Comparison of ENCODE assay signal across 9 mouse cellular contexts in genomic region chr13:64315483-64316050, GRCm38 (mm10). TPM values are rescaled to one million over a fixed set of nuclear protein-coding genes. Genes with fewer than 3 reads are reported as not detected.
DNase-seq lines count a peak whose midpoint lies in the region; TF ChIP-seq lines count a peak whose summit lies in the region.
"Had no signal": no experiment of that assay in that cellular context is flagged by ENCODE, and none has a peak within 500 bp of the region (broad histone marks: within the 10 kb centered on the region; RNA-seq: fewer than 3 reads in every experiment).

No protein-coding gene starts in this region.

- H3K4me3 ChIP-seq in left cerebral cortex, adult 2 months: no peak overlapping the region
- H3K4me3 ChIP-seq: hindbrain, embryonic 15.5 days had no signal

- H3K27ac ChIP-seq in left cerebral cortex, adult 2 months: no peak overlapping the region
- H3K27ac ChIP-seq: hindbrain, embryonic 15.5 days had no signal

- no peaks in the 10 kb centered on the region for H3K27me3 ChIP-seq in splenic B cell, adult 2 months (ENCODE audit: control insufficient read depth, insufficient read depth, low read length, poor library complexity, severe bottlenecking)
- H3K27me3 ChIP-seq: hindbrain, embryonic 15.5 days had no signal

- peak; percentile 83 for DNase-seq in cerebellum, adult 9-10 months
- no peak for DNase-seq in cerebellum, adult 11-12 months
- DNase-seq in left cerebral cortex, adult 2 months (ENCODE audit: extremely low spot score in 1 of 2, low spot score in 2 of 2): no peak
- DNase-seq in left cerebral cortex, postnatal 4 days: no peak
- peak; percentile 59 for DNase-seq in MEL-GATA-1-ER (ENCODE audit: extremely low read depth, low read depth)
- peak; percentile 76 for DNase-seq in forelimb bud, embryonic 11.5 days (ENCODE audit: low read depth, low spot score)
- DNase-seq in splenic B cell, adult 2 months (ENCODE audit: low read depth, low spot score): peak; percentile 73
- DNase-seq in urinary bladder, adult 18-20 months (ENCODE audit: low spot score in 2 of 2): no peak

- no peaks in the 10 kb centered on the region for H3K36me3 ChIP-seq in splenic B cell, adult 2 months (ENCODE audit: control insufficient read depth, insufficient read depth, low read length, poor library complexity, severe bottlenecking)
- H3K36me3 ChIP-seq: hindbrain, embryonic 15.5 days had no signal

- peak; percentile 82 for TF ChIP-seq CTCF in left cerebral cortex, adult 2 months (IDR thresholded peaks at IDR 0.05)

- intact Hi-C loops in left cerebral cortex, adult 2 months (cut with DNase I): loop anchor here (1.0 to 10.0 kb wide), 6 partner anchors 55 to 959 kb away; partner anchors contain the start of genes Cdk20, Cntnap3, Ctsl and Zfp369
- intact Hi-C loops in left cerebral cortex, postnatal 4 days (cut with DNase I): loop anchor here (2.0 kb wide), 1 partner anchor 123 kb away; no protein-coding TSS in a partner anchor

RNA-seq across cellular contexts. Expression of gene Aaed1, which starts 3.1 kb away (rescaled TPM):
- 10 to 100 TPM; 19.0 to 20.8 TPM for total RNA-seq in left cerebral cortex, adult 2 months (2021)
- total RNA-seq in left cerebral cortex, postnatal 4 days (2021): 1 to 10 TPM; 6.4 to 7.3 TPM

RNA-seq across cellular contexts. Expression of gene Cdc14b, which starts 40.5 kb away (rescaled TPM):
- 10 to 100 TPM; 15.3 to 19.0 TPM for total RNA-seq in left cerebral cortex, adult 2 months (2021)
- 1 to 10 TPM; 2.3 to 2.7 TPM for total RNA-seq in left cerebral cortex, postnatal 4 days (2021)

RNA-seq across cellular contexts. Expression of gene Ctsl, which starts 55.1 kb away (rescaled TPM):
- 100 to 1,000 TPM; 120 to 129 TPM for total RNA-seq in left cerebral cortex, adult 2 months (2021)
- 100 to 1,000 TPM; 125 to 132 TPM for total RNA-seq in left cerebral cortex, postnatal 4 days (2021)

Comparison
In these comparisons a context has a peak if more than half of its experiments do, and no peak if none do; other contexts are left out.
1. DNase-seq: peak in cerebellum, adult 9-10 months (single experiment), MEL-GATA-1-ER (single experiment), forelimb bud, embryonic 11.5 days (single experiment) and splenic B cell, adult 2 months (single experiment); none in cerebellum, adult 11-12 months (single experiment), left cerebral cortex, adult 2 months (0 of 2), left cerebral cortex, postnatal 4 days (single experiment) and urinary bladder, adult 18-20 months (0 of 2).
2. RNA of gene Cdc14b, which starts 40.5 kb away (total RNA-seq): 15.3 to 19.0 TPM in left cerebral cortex, adult 2 months; 2.3 to 2.7 TPM in left cerebral cortex, postnatal 4 days; every median in the first group is over 4 times any median in the second.